Mouse (Mus musculus) right cerebral cortex, adult 2 months (tissue): ENCODE data around the gene Tspan12.
"Not testable (repeated sequence)": the region's sequence is repeated elsewhere in the genome, so short reads cannot be mapped to it uniquely, and the experiment has no call there.

Source experiments
- DNase-seq, 2 experiments: peaks; one replicate each; pipeline ENCODE4 v3.0.0; 2021 to 2022; ENCODE audit warnings: low spot score in 2 of 2

The Tspan12 gene

GRCm38 (mm10) chr6:21852344-21852785, at the start of gene Tspan12:
Gene Tspan12 (minus strand): TSS chr6:21852515.
- no peak for DNase-seq

GRCm38 (mm10) chr6:21894451-21894850, 42.1 kb upstream of the Tspan12 start:
- peak; percentile 18 to 28 for DNase-seq

GRCm38 (mm10) chr6:21889101-21889500, 36.8 kb upstream of the Tspan12 start:
- DNase-seq = no peak

GRCm38 (mm10) chr6:21887971-21888370, 35.7 kb upstream of the Tspan12 start:
- DNase-seq = not testable (repeated sequence)

GRCm38 (mm10) chr6:21879496-21879895, 27.2 kb upstream of the Tspan12 start:
- no peak for DNase-seq

GRCm38 (mm10) chr6:21867310-21867709, 15.0 kb upstream of the Tspan12 start:
- DNase-seq = no peak

GRCm38 (mm10) chr6:21864179-21864578, 11.9 kb upstream of the Tspan12 start:
- DNase-seq = no peak

GRCm38 (mm10) chr6:21863561-21863960, 11.2 kb upstream of the Tspan12 start:
- no peak for DNase-seq

- DNase-seq = no peak
These were observed 9.0 kb upstream of the Tspan12 start for GRCm38 (mm10) chr6:21861316-21861715.

- DNase-seq = no peak
These were observed 5.5 kb upstream of the Tspan12 start for GRCm38 (mm10) chr6:21857843-21858242.

- DNase-seq = no peak
These were observed 3.6 kb upstream of the Tspan12 start for GRCm38 (mm10) chr6:21855921-21856320.

- no peak for DNase-seq
These were observed 1.0 kb upstream of the Tspan12 start for GRCm38 (mm10) chr6:21853342-21853741.

- DNase-seq = peak; percentile 41 to 54
These were observed 545 bp downstream of the Tspan12 start for GRCm38 (mm10) chr6:21851596-21852343.

GRCm38 (mm10) chr6:21851346-21851595, 1.0 kb downstream of the Tspan12 start:
- no peak for DNase-seq

- DNase-seq = no peak
These were observed 1.6 kb downstream of the Tspan12 start for GRCm38 (mm10) chr6:21850526-21851345.

- DNase-seq = no peak
These were observed 3.5 kb downstream of the Tspan12 start for GRCm38 (mm10) chr6:21848808-21849207.

- peak in 1 of 2 experiments; percentile 20 for DNase-seq
These were observed 12.1 kb downstream of the Tspan12 start for GRCm38 (mm10) chr6:21839976-21840775.

GRCm38 (mm10) chr6:21839244-21839814, 13.0 kb downstream of the Tspan12 start:
- DNase-seq = no peak

- DNase-seq = no peak
These were observed 18.8 kb downstream of the Tspan12 start for GRCm38 (mm10) chr6:21833531-21833930.

GRCm38 (mm10) chr6:21831871-21832270, 20.4 kb downstream of the Tspan12 start:
- DNase-seq = no peak

- no peak for DNase-seq
These were observed 21.4 kb downstream of the Tspan12 start for GRCm38 (mm10) chr6:21830931-21831330.

- DNase-seq = no peak
These were observed 22.4 kb downstream of the Tspan12 start for GRCm38 (mm10) chr6:21829930-21830329.
